Mouse (Mus musculus) midbrain, embryonic 11.5 days (tissue): ENCODE measurements around the gene Ube2h. TPM values are rescaled to one million over a fixed set of nuclear protein-coding genes. Genes with fewer than 3 reads are reported as not detected.
A peak's percentile ranks its signal among the peaks of the same experiment; 100 is the strongest.

Source experiments
- ATAC-seq: fragments of 200-750 bp; cut with Nextera tagmentation; 2 replicates; pipeline ENCODE4 v1.8.0; 2017; ENCODE audit warnings: moderate TSS enrichment, moderate library complexity; ENCODE audit not compliant: low FRiP score
- DNase-seq: peaks from one replicate; pipeline ENCODE4 v3.0.0; 2015; ENCODE audit warnings: low spot score; ENCODE audit errors: missing footprints
- H3K27ac ChIP-seq: fragments of 300-500 bp; sonication (generic); 2 replicates; pipeline ENCODE4 v1.5.1; 2014; ENCODE audit warnings: low read depth, low read length
- H3K27me3 ChIP-seq: fragments of 300-500 bp; sonication (generic); 2 replicates; pipeline ENCODE4 v1.6.1; 2014; ENCODE audit warnings: mild to moderate bottlenecking, low read length, moderate library complexity, mixed read lengths; ENCODE audit not compliant: control insufficient read depth, insufficient read depth
- H3K36me3 ChIP-seq: fragments of 300-500 bp; sonication (generic); 2 replicates; pipeline ENCODE4 v1.6.1; 2014; ENCODE audit warnings: mild to moderate bottlenecking, low read length, moderate library complexity, mixed read lengths; ENCODE audit not compliant: control insufficient read depth, insufficient read depth
- H3K4me1 ChIP-seq: fragments of 300-500 bp; sonication (generic); 2 replicates; pipeline ENCODE4 v1.6.1; 2014; ENCODE audit warnings: low read length; ENCODE audit not compliant: control insufficient read depth, insufficient read depth
- H3K4me2 ChIP-seq: fragments of 300-500 bp; sonication (generic); 2 replicates; pipeline ENCODE4 v1.6.1; 2014; ENCODE audit warnings: mild to moderate bottlenecking, moderate library complexity
- H3K4me3 ChIP-seq: fragments of 300-500 bp; sonication (generic); 2 replicates; pipeline ENCODE4 v1.5.1; 2014; ENCODE audit warnings: low read depth, low read length
- H3K9ac ChIP-seq: fragments of 300-500 bp; sonication (generic); 2 replicates; pipeline ENCODE4 v1.6.1; 2014; ENCODE audit warnings: low read length
- H3K9me3 ChIP-seq: fragments of 300-500 bp; sonication (generic); 2 replicates; pipeline ENCODE4 v1.6.1; 2016; ENCODE audit warnings: low read length; ENCODE audit not compliant: control insufficient read depth
- WGBS: fragments of 180-500 bp; shearing (Covaris S2); extraction: QIAGEN DNeasy Blood & Tissue Kit; methylation state at CpG from one replicate; pipeline ENCODE4 v1.1.7; 2014; 5-methylcytosine and 5-hydroxymethylcytosine counted together
- polyA plus RNA-seq: library from polyadenylated mRNA; unstranded; fragments of >200 nt; fragmentation: Nextera tagmentation; extraction: Ambion mirVana; gene quantifications from 2 replicates; pipeline ENCODE4 v1.2.1, GENCODE M21; 2014

The Ube2h gene
- polyA plus RNA-seq, 1 experiment from 2014 or later = 52.3 TPM

GRCm38 (mm10) chr6:30228921-30229320 lies 75.4 kb downstream of the Ube2h start:
- no peaks in the 10 kb centered on the region for H3K4me1 ChIP-seq
- no peak for ATAC-seq
- H3K36me3 ChIP-seq = no peaks in the 10 kb centered on the region
- no peaks in the 10 kb centered on the region for H3K27me3 ChIP-seq
- H3K9ac ChIP-seq = no peak overlapping the region
- H3K4me3 ChIP-seq = no peak overlapping the region
- H3K27ac ChIP-seq = no peak overlapping the region
- H3K4me2 ChIP-seq = no peak overlapping the region
- H3K9me3 ChIP-seq = no peaks in the 10 kb centered on the region
- 82% methylated on average over 2 of the region's 2 CpGs for WGBS
- no peak for DNase-seq

- H3K27ac ChIP-seq = no peak overlapping the region
- no peak overlapping the region for H3K4me3 ChIP-seq
- no peaks in the 10 kb centered on the region for H3K36me3 ChIP-seq
- DNase-seq (no peak), ATAC-seq (no peak)
- H3K9me3 ChIP-seq = no peaks in the 10 kb centered on the region
- H3K4me2 ChIP-seq = no peak overlapping the region
- no peak overlapping the region for H3K9ac ChIP-seq
- H3K27me3 ChIP-seq = no peaks in the 10 kb centered on the region
- no peaks in the 10 kb centered on the region for H3K4me1 ChIP-seq
- WGBS = 68% methylated on average over 5 of the region's 5 CpGs
Observed at GRCm38 (mm10) chr6:30228353-30228752, 76.0 kb downstream of the Ube2h start.

- DNase-seq (no peak), ATAC-seq (no peak)
- WGBS = 87% methylated on average over 7 of the region's 7 CpGs
- H3K4me1 ChIP-seq = no peaks in the 10 kb centered on the region
- H3K27ac ChIP-seq = no peak overlapping the region
- no peak overlapping the region for H3K4me3 ChIP-seq
- H3K9me3 ChIP-seq = no peaks in the 10 kb centered on the region
- no peaks in the 10 kb centered on the region for H3K36me3 ChIP-seq
- no peak overlapping the region for H3K9ac ChIP-seq
- no peaks in the 10 kb centered on the region for H3K27me3 ChIP-seq
- no peak overlapping the region for H3K4me2 ChIP-seq
Observed at GRCm38 (mm10) chr6:30226971-30227700, 77.2 kb downstream of the Ube2h start.

- 91% methylated on average over 1 of the region's 1 CpGs for WGBS
- Histone ChIP-seq H3K27ac (no peak overlapping the region), H3K36me3 (0 out of 2 replicates have a peak, but pooled peaks cover 3% of the 10 kb centered on the region), H3K27me3 (no peaks in the 10 kb centered on the region), H3K4me3 (no peak overlapping the region), H3K9ac (no peak overlapping the region), H3K4me1 (no peaks in the 10 kb centered on the region), H3K9me3 (no peaks in the 10 kb centered on the region), H3K4me2 (no peak overlapping the region)
- DNase-seq (no peak), ATAC-seq (no peak)
Observed at GRCm38 (mm10) chr6:30224693-30225092, 79.6 kb downstream of the Ube2h start.

GRCm38 (mm10) chr6:30222321-30222720 lies 82.0 kb downstream of the Ube2h start:
- DNase-seq = no peak
- H3K27ac ChIP-seq = no peak overlapping the region
- H3K27me3 ChIP-seq = no peaks in the 10 kb centered on the region
- no peaks in the 10 kb centered on the region for H3K9me3 ChIP-seq
- H3K9ac ChIP-seq = no peak overlapping the region
- no peaks in the 10 kb centered on the region for H3K4me1 ChIP-seq
- no peak overlapping the region for H3K4me2 ChIP-seq
- H3K36me3 ChIP-seq = 0 out of 2 replicates have a peak, but pooled peaks cover 3% of the 10 kb centered on the region
- ATAC-seq = no peak
- H3K4me3 ChIP-seq = no peak overlapping the region
- WGBS = 95% methylated on average over 1 of the region's 1 CpGs

- Histone ChIP-seq H3K4me2 (no peak overlapping the region), H3K4me3 (no peak overlapping the region), H3K4me1 (no peaks in the 10 kb centered on the region), H3K27me3 (no peaks in the 10 kb centered on the region), H3K27ac (no peak overlapping the region), H3K9me3 (no peaks in the 10 kb centered on the region), H3K36me3 (0 out of 2 replicates have a peak, but pooled peaks cover 3% of the 10 kb centered on the region), H3K9ac (no peak overlapping the region)
- 92% methylated on average over 3 of the region's 3 CpGs for WGBS
- no peak for ATAC-seq
- no peak for DNase-seq
Observed at GRCm38 (mm10) chr6:30217581-30217980, 86.8 kb downstream of the Ube2h start.

GRCm38 (mm10) chr6:30212468-30212867 lies 91.9 kb downstream of the Ube2h start:
- 95% methylated on average over 8 of the region's 8 CpGs for WGBS
- H3K4me3 ChIP-seq = no peak overlapping the region

GRCm38 (mm10) chr6:30211641-30212455 lies 92.5 kb downstream of the Ube2h start:
- no peak for DNase-seq
- H3K27ac ChIP-seq = no peak overlapping the region
- ATAC-seq = no peak
- H3K27me3 ChIP-seq = no peaks in the 10 kb centered on the region
- H3K4me1 ChIP-seq = no peaks in the 10 kb centered on the region
- no peak overlapping the region for H3K4me3 ChIP-seq
- H3K9me3 ChIP-seq = no peaks in the 10 kb centered on the region
- H3K9ac ChIP-seq = no peak overlapping the region
- no peak overlapping the region for H3K4me2 ChIP-seq
- WGBS = 85% methylated on average over 16 of the region's 16 CpGs
- H3K36me3 ChIP-seq = no peaks in the 10 kb centered on the region

More at GRCm38 (mm10) chr6:30212468-30212867, 91.9 kb downstream of the Ube2h start:
- no peak for ATAC-seq
- no peaks in the 10 kb centered on the region for H3K4me1 ChIP-seq
- no peaks in the 10 kb centered on the region for H3K36me3 ChIP-seq
- H3K9me3 ChIP-seq = no peaks in the 10 kb centered on the region
- no peak for DNase-seq
- H3K4me2 ChIP-seq = no peak overlapping the region
- H3K9ac ChIP-seq = no peak overlapping the region
- H3K27ac ChIP-seq = no peak overlapping the region
- H3K27me3 ChIP-seq = no peaks in the 10 kb centered on the region

GRCm38 (mm10) chr6:30210788-30211187 lies 93.6 kb downstream of the Ube2h start:
- no peaks in the 10 kb centered on the region for H3K36me3 ChIP-seq
- no peak overlapping the region for H3K27ac ChIP-seq
- no peak overlapping the region for H3K4me2 ChIP-seq
- no peaks in the 10 kb centered on the region for H3K9me3 ChIP-seq
- no peaks in the 10 kb centered on the region; the same call in 1 of the 2 replicates for H3K4me1 ChIP-seq
- H3K9ac ChIP-seq = no peak overlapping the region
- WGBS = 38% methylated on average over 5 of the region's 5 CpGs
- no peak overlapping the region for H3K4me3 ChIP-seq
- ATAC-seq (peak; percentile 65), DNase-seq (peak; percentile 96)
- H3K27me3 ChIP-seq = no peaks in the 10 kb centered on the region
